Mouse (Mus musculus) lung, embryonic 16.5 days (tissue): Measurements from ENCODE around the gene Ap3m1. TPM values are rescaled to one million over a fixed set of nuclear protein-coding genes. Genes with fewer than 3 reads are reported as not detected.
A peak's percentile ranks its signal among the peaks of the same experiment; 100 is the strongest.

ENCODE experiments used
- ATAC-seq: fragments of 200-750 bp; cut with Nextera tagmentation; 2 replicates; pipeline ENCODE4 v1.8.0; 2017; ENCODE audit warnings: low read depth, mild to moderate bottlenecking, moderate library complexity
- H3K27ac ChIP-seq: fragments of 300-500 bp; sonication (generic); 2 replicates; pipeline ENCODE4 v1.5.1; 2014; ENCODE audit warnings: mild to moderate bottlenecking, control low read depth, low read length
- H3K27me3 ChIP-seq: fragments of 300-500 bp; sonication (generic); 2 replicates; pipeline ENCODE4 v1.6.1; 2014; ENCODE audit warnings: low read depth, low read length, mixed read lengths; ENCODE audit not compliant: control insufficient read depth, insufficient read depth
- H3K36me3 ChIP-seq: fragments of 300-500 bp; sonication (generic); 2 replicates; pipeline ENCODE4 v1.6.1; 2014; ENCODE audit warnings: low read length; ENCODE audit not compliant: control insufficient read depth, insufficient read depth
- H3K4me1 ChIP-seq: fragments of 300-500 bp; sonication (generic); replicated peaks from 2 replicates; pipeline ENCODE4 v1.6.1; 2014; ENCODE audit warnings: low read length, mixed read lengths; ENCODE audit not compliant: control insufficient read depth, insufficient read depth
- H3K4me2 ChIP-seq: fragments of 300-500 bp; sonication (generic); 2 replicates; pipeline ENCODE4 v1.6.1; 2014; ENCODE audit warnings: low read depth, low read length, control low read depth
- H3K4me3 ChIP-seq: fragments of 300-500 bp; sonication (generic); 2 replicates; pipeline ENCODE4 v1.5.1; 2014; ENCODE audit warnings: mild to moderate bottlenecking, low read length, control low read depth
- H3K9ac ChIP-seq: fragments of 300-500 bp; sonication (generic); 2 replicates; pipeline ENCODE4 v1.6.1; 2014; ENCODE audit warnings: low read length, control low read depth
- H3K9me3 ChIP-seq: fragments of 300-500 bp; sonication (generic); 2 replicates; pipeline ENCODE4 v1.6.1; 2016; ENCODE audit warnings: low read length; ENCODE audit not compliant: control insufficient read depth
- WGBS: fragments of 180-500 bp; shearing (Covaris S2); extraction: QIAGEN DNeasy Blood & Tissue Kit; methylation state at CpG from one replicate; pipeline ENCODE4 v1.1.7; 2014; 5-methylcytosine and 5-hydroxymethylcytosine counted together
- polyA plus RNA-seq: library from polyadenylated mRNA; unstranded; fragments of >200 nt; fragmentation: Nextera tagmentation; extraction: Ambion mirVana; gene quantifications from 2 replicates; pipeline ENCODE4 v1.2.1, GENCODE M21; 2015

Gene Ap3m1
- polyA plus RNA-seq, 1 experiment from 2014 or later = 83.5 TPM

DNA sequence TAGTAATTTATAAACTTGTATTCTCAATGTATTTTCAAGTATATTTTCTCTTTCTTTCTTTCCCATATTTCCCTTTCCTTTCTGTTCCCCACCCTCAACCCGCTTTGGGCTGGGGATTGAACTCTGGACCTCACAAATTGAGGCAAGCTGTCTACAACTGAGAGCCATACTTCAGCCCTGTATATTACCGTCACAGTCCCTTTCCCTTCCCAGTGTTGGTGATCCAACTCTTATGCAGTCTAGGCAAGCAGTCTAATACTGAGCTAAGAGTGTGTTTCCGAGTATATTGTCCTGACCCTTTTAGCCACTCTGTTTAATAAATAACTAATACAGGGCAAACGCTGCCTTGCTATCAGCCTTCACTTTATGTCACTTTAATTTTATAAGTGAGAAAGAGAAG is 52.7 kb downstream of the Ap3m1 start:
- no peak for ATAC-seq
- H3K27ac ChIP-seq = peak overlapping the region; percentile 12; the same call in 1 of the 2 replicates
- no peaks in the 10 kb centered on the region for H3K27me3 ChIP-seq
- no peak overlapping the region for H3K4me3 ChIP-seq
- H3K4me1 ChIP-seq = peaks cover 9% of the 10 kb centered on the region
- no peak overlapping the region for H3K4me2 ChIP-seq
- no peaks in the 10 kb centered on the region for H3K9me3 ChIP-seq
- WGBS = 64% methylated on average over 4 of the region's 4 CpGs
- H3K9ac ChIP-seq = no peak overlapping the region
- peaks cover 7% of the 10 kb centered on the region; the same call in 1 of the 2 replicates for H3K36me3 ChIP-seq

DNA sequence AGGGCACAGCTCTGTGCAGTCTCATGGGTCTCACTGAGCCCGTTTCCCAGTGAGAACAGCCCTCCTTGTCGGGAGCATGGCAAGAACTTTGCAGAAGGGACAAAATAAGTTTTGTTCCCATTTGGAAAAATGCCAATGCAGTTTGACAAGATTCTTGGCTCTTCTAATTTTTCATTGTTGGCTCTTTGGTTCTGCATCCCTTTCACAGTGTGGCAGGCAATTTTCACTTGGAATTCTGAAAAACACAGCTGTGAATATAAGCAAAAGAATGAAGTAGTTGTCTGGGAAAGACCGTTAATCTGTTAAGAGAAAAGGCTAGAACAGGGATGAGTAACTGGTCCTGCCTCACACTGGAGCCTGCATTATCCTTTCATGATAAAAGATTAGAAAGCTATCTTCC is 54.8 kb downstream of the Ap3m1 start:
- Histone ChIP-seq H3K27ac (no peak overlapping the region), H3K27me3 (no peaks in the 10 kb centered on the region), H3K9me3 (no peaks in the 10 kb centered on the region), H3K4me1 (peaks cover 11% of the 10 kb centered on the region), H3K4me3 (no peak overlapping the region), H3K4me2 (no peak overlapping the region), H3K36me3 (peaks cover 5% of the 10 kb centered on the region; the same call in 1 of the 2 replicates), H3K9ac (no peak overlapping the region)
- WGBS = 40% methylated on average over 3 of the region's 3 CpGs
- ATAC-seq = no peak

DNA sequence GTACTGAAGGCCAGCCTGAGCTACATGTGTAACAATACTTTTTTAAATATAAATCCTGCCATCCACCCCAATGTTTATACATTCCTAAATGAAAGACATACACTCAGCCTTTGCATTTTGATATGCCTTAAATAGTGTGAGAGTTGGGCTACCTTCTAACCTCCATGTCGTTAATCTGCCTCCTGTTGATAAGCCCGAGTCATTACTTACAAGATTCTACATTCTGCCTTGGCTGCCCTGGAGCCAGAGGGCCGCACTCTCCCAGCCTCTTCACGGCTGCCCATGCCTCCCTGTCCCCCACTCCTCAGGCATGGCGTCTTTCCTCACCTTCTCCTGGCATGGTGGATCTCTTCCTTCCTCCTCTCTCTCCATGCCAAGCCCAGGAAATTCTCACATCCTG is 55.9 kb downstream of the Ap3m1 start:
- Histone ChIP-seq H3K4me2 (no peak overlapping the region), H3K36me3 (peaks cover 10% of the 10 kb centered on the region), H3K27ac (no peak overlapping the region), H3K9ac (no peak overlapping the region), H3K4me3 (no peak overlapping the region), H3K9me3 (no peaks in the 10 kb centered on the region), H3K4me1 (peaks cover 11% of the 10 kb centered on the region), H3K27me3 (no peaks in the 10 kb centered on the region)
- no peak for ATAC-seq
- WGBS = 61% methylated on average over 5 of the region's 5 CpGs

GRCm38 (mm10) chr14:20995497-20995896 is 56.8 kb downstream of the Ap3m1 start:
- H3K4me3 ChIP-seq = no peak overlapping the region
- H3K4me1 ChIP-seq = peaks cover 11% of the 10 kb centered on the region
- no peak for ATAC-seq
- H3K36me3 ChIP-seq = peaks cover 5% of the 10 kb centered on the region
- no peak overlapping the region for H3K9ac ChIP-seq
- 81% methylated on average over 2 of the region's 2 CpGs for WGBS
- H3K27me3 ChIP-seq = no peaks in the 10 kb centered on the region
- no peak overlapping the region for H3K27ac ChIP-seq
- no peaks in the 10 kb centered on the region for H3K9me3 ChIP-seq
- H3K4me2 ChIP-seq = no peak overlapping the region

DNA sequence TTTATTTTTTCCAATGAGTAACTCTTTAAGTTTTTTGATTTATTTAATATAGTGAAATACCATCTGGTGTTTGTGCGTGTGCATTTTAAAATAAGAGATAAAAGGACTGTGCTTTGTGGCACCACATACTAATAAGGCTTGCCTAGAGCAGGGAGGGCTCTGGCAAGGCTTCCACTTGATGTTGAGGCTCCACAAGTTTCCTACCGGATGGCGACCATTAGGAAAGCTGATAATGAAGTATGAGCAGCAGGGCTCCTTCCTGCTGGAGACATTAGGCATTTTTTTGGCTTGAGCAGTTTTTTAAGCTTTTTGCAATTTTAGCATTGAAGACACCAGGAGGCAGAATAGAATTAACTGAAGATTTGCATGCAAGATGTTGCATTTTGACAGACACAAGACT is 57.8 kb downstream of the Ap3m1 start:
- H3K9ac ChIP-seq = no peak overlapping the region
- peak; percentile 91 for ATAC-seq
- H3K36me3 ChIP-seq = peaks cover 5% of the 10 kb centered on the region
- no peak overlapping the region for H3K4me2 ChIP-seq
- peaks cover 11% of the 10 kb centered on the region for H3K4me1 ChIP-seq
- H3K27ac ChIP-seq = peak overlapping the region; percentile 55
- no peaks in the 10 kb centered on the region for H3K9me3 ChIP-seq
- WGBS = 37% methylated on average over 3 of the region's 3 CpGs
- no peaks in the 10 kb centered on the region for H3K27me3 ChIP-seq
- no peak overlapping the region for H3K4me3 ChIP-seq

DNA sequence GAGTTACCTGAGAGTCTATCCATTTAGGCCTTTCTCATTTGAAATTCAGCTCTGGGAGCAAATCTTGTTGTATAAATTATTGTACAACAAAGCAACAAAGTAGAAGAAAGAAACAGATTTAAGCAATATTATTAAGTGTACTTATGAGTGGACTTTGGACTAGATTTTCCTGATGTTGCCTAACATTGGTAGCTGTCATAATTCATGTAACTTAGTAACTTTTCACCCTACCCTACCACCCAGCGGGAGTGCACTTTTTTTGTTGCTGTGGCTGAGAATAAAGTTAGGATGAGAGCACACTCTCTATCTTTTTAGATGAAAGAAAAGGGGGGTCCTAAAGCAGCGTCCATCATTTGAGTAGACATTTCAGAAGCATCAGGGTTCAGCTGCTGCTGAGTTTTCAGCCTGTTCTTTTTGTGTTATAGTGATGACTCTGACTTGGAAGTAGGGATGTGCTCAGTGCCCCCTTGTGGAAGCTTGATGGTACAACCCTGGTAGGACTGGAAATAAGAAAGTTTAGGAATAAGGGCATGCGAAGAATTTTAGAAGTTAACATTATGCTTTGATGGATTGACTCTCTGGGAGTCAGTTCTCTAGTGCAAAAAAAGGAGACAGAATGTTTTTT is 59.1 kb downstream of the Ap3m1 start:
- Histone ChIP-seq H3K4me3 (no peak overlapping the region), H3K9ac (no peak overlapping the region), H3K27me3 (no peaks in the 10 kb centered on the region), H3K4me2 (no peak overlapping the region), H3K4me1 (peaks cover 10% of the 10 kb centered on the region), H3K9me3 (no peaks in the 10 kb centered on the region), H3K27ac (peak overlapping the region; percentile 70), H3K36me3 (peaks cover 5% of the 10 kb centered on the region)
- peak; percentile 55; the same call in 1 of the 2 replicates for ATAC-seq
- WGBS = 33% methylated on average over 3 of the region's 3 CpGs

DNA sequence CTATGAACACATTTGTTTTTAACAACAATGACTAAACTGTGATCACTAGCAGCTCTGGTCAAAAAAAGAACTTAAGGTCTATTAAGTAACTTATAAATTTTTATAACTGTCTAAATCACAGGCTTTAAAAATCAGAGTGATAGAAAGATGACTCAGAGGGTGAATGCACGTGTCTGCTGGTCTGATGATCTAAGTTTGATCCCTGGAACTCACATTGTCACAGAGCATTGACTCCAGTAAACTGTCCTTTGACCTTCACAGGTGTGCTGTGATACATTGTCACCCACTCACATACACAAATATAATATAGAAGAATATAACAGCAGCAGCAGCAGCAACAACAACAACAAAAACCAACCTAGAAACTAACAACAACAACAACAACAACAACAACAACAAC is 60.8 kb downstream of the Ap3m1 start:
- Histone ChIP-seq H3K9me3 (no peaks in the 10 kb centered on the region), H3K4me1 (peaks cover 4% of the 10 kb centered on the region), H3K27ac (no peak overlapping the region), H3K27me3 (no peaks in the 10 kb centered on the region), H3K9ac (no peak overlapping the region), H3K36me3 (peaks cover 9% of the 10 kb centered on the region), H3K4me3 (no peak overlapping the region), H3K4me2 (no peak overlapping the region)
- no peak for ATAC-seq
- 42% methylated on average over 1 of the region's 1 CpGs for WGBS

DNA sequence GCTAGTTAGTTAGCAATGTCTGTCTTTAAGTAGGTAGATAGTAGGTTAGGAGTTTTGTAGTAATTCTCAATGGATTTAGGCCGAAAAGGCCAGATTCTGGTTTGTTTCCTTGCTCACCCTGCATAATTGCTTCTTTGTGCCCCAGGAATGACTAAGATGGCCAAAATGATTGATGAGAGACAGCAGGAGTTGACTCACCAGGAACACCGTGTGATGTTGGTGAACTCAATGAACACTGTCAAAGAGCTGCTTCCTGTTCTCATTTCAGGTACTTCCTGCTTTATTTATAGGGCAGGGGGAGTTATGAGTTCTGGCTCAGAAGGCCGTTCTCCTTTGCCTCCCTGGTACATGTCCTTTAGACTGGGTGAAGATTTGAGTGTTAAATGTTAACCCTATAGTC is 66.8 kb downstream of the Ap3m1 start:
- 33% methylated on average over 3 of the region's 3 CpGs for WGBS
- no peak for ATAC-seq
- no peak overlapping the region for H3K27ac ChIP-seq

GRCm38 (mm10) chr14:20983832-20984231 is 68.5 kb downstream of the Ap3m1 start:
- H3K4me2 ChIP-seq = no peak overlapping the region
- peak overlapping the region; percentile 4; the same call in 1 of the 2 replicates for H3K27ac ChIP-seq
- 0 out of 2 replicates have a peak, but pooled peaks cover 6% of the 10 kb centered on the region for H3K4me1 ChIP-seq
- H3K4me3 ChIP-seq = no peak overlapping the region
- H3K36me3 ChIP-seq = peaks cover 6% of the 10 kb centered on the region
- WGBS = 41% methylated on average over 2 of the region's 2 CpGs
- H3K9me3 ChIP-seq = no peaks in the 10 kb centered on the region
- ATAC-seq = peak; percentile 90
- no peaks in the 10 kb centered on the region for H3K27me3 ChIP-seq
- no peak overlapping the region for H3K9ac ChIP-seq

More for the DNA sequence above, 66.8 kb downstream of the Ap3m1 start:
- Histone ChIP-seq H3K4me1 (0 out of 2 replicates have a peak, but pooled peaks cover 6% of the 10 kb centered on the region), H3K4me2 (no peak overlapping the region), H3K36me3 (peaks cover 6% of the 10 kb centered on the region), H3K27me3 (no peaks in the 10 kb centered on the region), H3K4me3 (no peak overlapping the region), H3K9me3 (no peaks in the 10 kb centered on the region), H3K9ac (no peak overlapping the region)
